Mouse (Mus musculus) cerebellum, postnatal 4 days (tissue): ENCODE data around the gene Stambpl1.
A peak's percentile ranks its signal among the peaks of the same experiment; 100 is the strongest.
"Not testable (repeated sequence)": the region's sequence is repeated elsewhere in the genome, so short reads cannot be mapped to it uniquely, and the experiment has no call there.

Experiments
- DNase-seq, 2 experiments: peaks; one replicate each; pipeline ENCODE4 v3.0.0; 2022; ENCODE audit warnings: low spot score in 2 of 2, mixed read lengths in 1 of 2

Gene Stambpl1

GRCm38 (mm10) chr19:34198901-34199300 is 6.9 kb downstream of the Stambpl1 start:
- DNase-seq: no peak

GRCm38 (mm10) chr19:34199488-34199887 is 7.5 kb downstream of the Stambpl1 start:
- DNase-seq: no peak

- no peak for DNase-seq
Observed at GRCm38 (mm10) chr19:34202668-34203067, 10.6 kb downstream of the Stambpl1 start.

GRCm38 (mm10) chr19:34206128-34206527 is 14.1 kb downstream of the Stambpl1 start:
- not testable (repeated sequence) for DNase-seq

- no peak for DNase-seq
Observed at GRCm38 (mm10) chr19:34206760-34207440, 14.9 kb downstream of the Stambpl1 start.

GRCm38 (mm10) chr19:34209031-34209430 is 17.0 kb downstream of the Stambpl1 start:
- no peak for DNase-seq

GRCm38 (mm10) chr19:34209930-34210581 is 18.0 kb downstream of the Stambpl1 start:
- DNase-seq: no peak

GRCm38 (mm10) chr19:34210841-34211240 is 18.8 kb downstream of the Stambpl1 start:
- no peak for DNase-seq

- DNase-seq: no peak
Observed at GRCm38 (mm10) chr19:34212489-34213250, 20.6 kb downstream of the Stambpl1 start.

- no peak for DNase-seq
Observed at GRCm38 (mm10) chr19:34213251-34213645, 21.2 kb downstream of the Stambpl1 start.

- DNase-seq: no peak
Observed at GRCm38 (mm10) chr19:34214136-34214535, 22.1 kb downstream of the Stambpl1 start.

GRCm38 (mm10) chr19:34216956-34217355 is 24.9 kb downstream of the Stambpl1 start:
- DNase-seq: no peak

- DNase-seq: no peak
Observed at GRCm38 (mm10) chr19:34217761-34218160, 25.7 kb downstream of the Stambpl1 start.

- DNase-seq: no peak
Observed at GRCm38 (mm10) chr19:34219260-34219968, 27.4 kb downstream of the Stambpl1 start.

- no peak for DNase-seq
Observed at GRCm38 (mm10) chr19:34220732-34221380, 28.8 kb downstream of the Stambpl1 start.

- DNase-seq: no peak
Observed at GRCm38 (mm10) chr19:34222805-34223204, 30.8 kb downstream of the Stambpl1 start.

- no peak for DNase-seq
Observed at GRCm38 (mm10) chr19:34231596-34231995, 39.6 kb downstream of the Stambpl1 start.

- DNase-seq: no peak
Observed at GRCm38 (mm10) chr19:34232326-34232725, 40.3 kb downstream of the Stambpl1 start.

- peak in 1 of 2 experiments; percentile 20 for DNase-seq
Observed at GRCm38 (mm10) chr19:34233944-34234343, 41.9 kb downstream of the Stambpl1 start.

GRCm38 (mm10) chr19:34236049-34236448 is 44.0 kb downstream of the Stambpl1 start:
- no peak for DNase-seq

- DNase-seq: no peak
Observed at GRCm38 (mm10) chr19:34237746-34238145, 45.7 kb downstream of the Stambpl1 start.
